Mouse (Mus musculus): ENCODE measurements around the gene Pigq. TPM values are rescaled to one million over a fixed set of nuclear protein-coding genes. Genes with fewer than 3 reads are reported as not detected.

Pigq gene
- polyA plus RNA-seq, 1 experiment from 2014 or later, result 51.7 TPM

DNA sequence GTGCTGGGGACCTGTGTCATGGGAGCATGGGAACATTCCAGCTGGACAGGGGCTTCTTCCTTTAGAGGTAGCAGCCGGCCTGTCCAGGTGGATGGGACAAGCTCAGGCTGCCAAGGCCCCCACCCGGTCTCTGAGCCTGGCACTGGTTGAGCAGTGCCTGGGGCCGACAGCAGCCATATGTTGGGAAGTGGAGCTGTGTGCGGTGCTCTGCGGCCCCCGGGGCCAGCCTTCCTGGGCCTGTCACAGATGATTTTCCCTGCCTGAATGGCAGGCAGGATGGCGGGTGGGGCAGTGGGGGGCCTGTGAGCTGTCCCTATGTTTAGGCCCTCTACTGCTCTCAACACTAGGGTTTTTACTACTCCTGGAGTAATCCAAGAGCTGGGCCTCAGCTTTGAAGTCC is 11.5 kb upstream of the Pigq start:
- no peak for ATAC-seq (replicated peaks)
- Histone ChIP-seq H3K9me3 (no peaks in the 10 kb centered on the region), H3K4me1 (peaks cover 10% of the 10 kb centered on the region), H3K4me2 (replicated peaks) (no peak overlapping the region), H3K27ac (replicated peaks) (no peak overlapping the region), H3K4me3 (no peak overlapping the region), H3K36me3 (peaks cover 14% of the 10 kb centered on the region; the same call in 1 of the 2 replicates), H3K9ac (replicated peaks) (no peak overlapping the region), H3K27me3 (peaks cover 25% of the 10 kb centered on the region)
- 61% methylated on average over 7 of the region's 7 CpGs for WGBS

DNA sequence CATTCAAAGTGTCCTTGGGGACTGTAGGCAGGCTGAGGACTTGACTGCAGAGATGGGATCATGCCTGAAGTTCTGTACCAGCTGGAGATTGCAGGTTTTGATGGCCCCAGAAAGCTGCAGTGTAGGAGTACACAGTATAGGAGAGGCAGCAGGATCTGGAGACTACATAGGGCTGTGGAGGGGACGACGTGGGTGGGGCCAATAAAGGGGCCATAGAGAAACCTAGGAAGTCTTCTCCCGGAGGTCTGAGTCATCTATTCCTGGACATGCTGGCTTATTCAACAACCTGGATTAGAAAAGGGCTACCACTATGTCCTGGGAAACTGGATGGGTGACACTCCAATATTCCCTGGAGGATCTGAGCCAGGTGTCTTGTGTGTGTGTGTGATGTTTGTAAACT is 11.0 kb upstream of the Pigq start:
- ATAC-seq (replicated peaks), result no peak
- Histone ChIP-seq H3K4me3 (no peak overlapping the region), H3K27ac (replicated peaks) (no peak overlapping the region), H3K27me3 (peaks cover 30% of the 10 kb centered on the region), H3K4me1 (peaks cover 12% of the 10 kb centered on the region), H3K9me3 (no peaks in the 10 kb centered on the region), H3K9ac (replicated peaks) (no peak overlapping the region), H3K36me3 (peaks cover 12% of the 10 kb centered on the region; the same call in 1 of the 2 replicates), H3K4me2 (replicated peaks) (no peak overlapping the region)
- WGBS, result 89% methylated on average over 3 of the region's 3 CpGs

DNA sequence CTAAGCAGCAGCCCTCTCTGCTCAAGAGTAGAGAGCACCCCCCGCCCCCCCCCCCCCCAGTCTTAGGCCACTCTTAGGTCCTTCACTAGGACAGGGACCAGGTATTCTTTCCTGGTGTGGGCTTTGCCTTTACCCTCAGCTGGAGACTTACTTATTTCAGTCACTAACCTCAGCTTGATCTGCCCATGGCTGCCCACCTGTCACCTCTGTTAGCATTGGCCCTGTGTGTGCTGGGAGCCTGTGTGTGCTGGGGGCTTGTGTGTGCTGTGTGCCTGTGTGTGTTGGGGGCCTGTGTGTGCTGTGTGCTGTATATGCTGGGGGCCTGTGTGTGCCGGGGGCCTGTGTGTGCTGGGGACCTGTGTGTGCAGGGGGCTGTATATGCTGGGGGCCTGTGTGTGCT is 9.9 kb upstream of the Pigq start:
- 96% methylated on average over 2 of the region's 2 CpGs for WGBS
- no peaks in the 10 kb centered on the region for H3K9me3 ChIP-seq
- no peak for ATAC-seq (replicated peaks)

DNA sequence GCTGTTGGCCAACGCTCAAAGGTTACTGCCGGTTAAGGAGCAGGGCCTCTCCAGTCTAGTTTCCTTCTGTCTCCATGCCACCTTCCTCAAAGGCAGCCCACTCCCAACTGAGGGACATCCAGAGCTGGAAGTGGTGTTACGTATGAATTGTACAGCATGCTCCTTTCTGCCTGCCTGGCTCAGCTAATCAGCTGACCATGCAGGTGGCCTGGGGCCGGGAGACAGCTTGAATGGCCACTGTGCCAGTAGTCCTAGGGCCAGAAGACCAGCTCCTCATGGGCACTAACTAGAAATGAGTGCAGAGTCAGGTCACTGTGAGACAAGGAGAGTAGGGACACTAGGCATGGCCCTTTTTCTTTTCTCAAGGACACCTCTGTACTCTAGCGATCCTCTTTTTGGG is 8.4 kb upstream of the Pigq start:
- H3K4me1 ChIP-seq, result peaks cover 12% of the 10 kb centered on the region
- H3K9me3 ChIP-seq, result no peaks in the 10 kb centered on the region
- 69% methylated on average over 5 of the region's 5 CpGs for WGBS
- ATAC-seq (replicated peaks), result no peak
- H3K27ac ChIP-seq (replicated peaks), result no peak overlapping the region
- H3K4me3 ChIP-seq, result no peak overlapping the region
- no peak overlapping the region for H3K9ac ChIP-seq (replicated peaks)
- no peaks in the 10 kb centered on the region for H3K36me3 ChIP-seq
- peaks cover 38% of the 10 kb centered on the region for H3K27me3 ChIP-seq
- H3K4me2 ChIP-seq (replicated peaks), result no peak overlapping the region

More for the DNA sequence above, 9.9 kb upstream of the Pigq start:
- Histone ChIP-seq H3K36me3 (peaks cover 5% of the 10 kb centered on the region; the same call in 1 of the 2 replicates), H3K27ac (replicated peaks) (no peak overlapping the region), H3K4me2 (replicated peaks) (no peak overlapping the region), H3K27me3 (peaks cover 38% of the 10 kb centered on the region), H3K9ac (replicated peaks) (no peak overlapping the region), H3K4me1 (peaks cover 12% of the 10 kb centered on the region), H3K4me3 (no peak overlapping the region)

DNA sequence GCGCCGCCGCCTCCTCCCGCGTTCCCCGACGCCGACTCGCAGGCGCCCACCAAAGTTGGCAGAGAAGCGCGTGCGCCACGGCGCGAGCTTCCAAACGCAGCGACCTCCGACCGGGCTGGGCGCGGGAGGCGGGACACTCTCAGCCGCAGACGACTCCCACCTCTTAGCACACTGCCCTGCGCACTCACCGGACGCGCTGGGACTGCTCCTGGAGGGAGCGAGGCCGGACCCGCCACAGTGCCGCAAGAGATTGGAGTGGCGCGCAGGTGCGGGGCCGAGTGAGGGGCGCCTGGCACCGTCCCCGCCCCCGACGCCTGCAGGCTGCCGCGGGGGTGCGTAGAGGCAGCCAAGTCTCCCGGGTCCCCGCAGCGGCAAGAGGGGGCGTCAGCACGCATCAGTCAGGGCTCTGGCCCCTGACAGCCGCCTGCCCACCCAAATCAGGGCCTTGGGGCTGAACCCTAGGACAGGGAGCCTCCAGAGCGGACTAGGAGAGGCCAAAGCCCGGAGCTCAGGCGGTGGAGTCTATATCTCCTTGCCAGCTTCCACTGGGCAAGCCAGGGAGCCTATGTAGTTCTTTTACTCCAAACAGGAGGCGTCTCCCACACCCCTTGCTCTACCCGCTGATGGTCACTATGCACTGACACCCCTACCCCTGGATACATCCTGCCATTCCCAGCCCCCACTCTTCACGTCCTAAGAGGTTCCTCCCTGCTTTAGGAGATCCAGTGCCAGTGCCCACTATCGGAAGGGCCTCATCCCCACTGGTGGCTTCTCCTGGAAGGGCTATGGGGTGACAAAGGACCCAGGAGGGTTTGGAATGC is 7.3 kb upstream of the Pigq start, which contains the start of gene A930017K11Rik:
A930017K11Rik (minus strand) TSS at position 763 of the 821 bp plus-strand sequence.
- H3K4me1 ChIP-seq, result peaks cover 12% of the 10 kb centered on the region
- H3K9ac ChIP-seq (replicated peaks), result no peak within 1 kb of the TSS
- H3K27me3 ChIP-seq, result peaks cover 38% of the 10 kb centered on the region
- H3K9me3 ChIP-seq, result no peaks in the 10 kb centered on the region
- no peak within 1 kb of the TSS for H3K27ac ChIP-seq (replicated peaks)
- H3K36me3 ChIP-seq, result no peaks in the 10 kb centered on the region
- no peak for ATAC-seq (replicated peaks)
- 1% methylated on average over 58 of the region's 58 CpGs for WGBS
- peak within 1 kb of the TSS; percentile 32 for H3K4me3 ChIP-seq
- peak within 1 kb of the TSS; percentile 49 for H3K4me2 ChIP-seq (replicated peaks)

DNA sequence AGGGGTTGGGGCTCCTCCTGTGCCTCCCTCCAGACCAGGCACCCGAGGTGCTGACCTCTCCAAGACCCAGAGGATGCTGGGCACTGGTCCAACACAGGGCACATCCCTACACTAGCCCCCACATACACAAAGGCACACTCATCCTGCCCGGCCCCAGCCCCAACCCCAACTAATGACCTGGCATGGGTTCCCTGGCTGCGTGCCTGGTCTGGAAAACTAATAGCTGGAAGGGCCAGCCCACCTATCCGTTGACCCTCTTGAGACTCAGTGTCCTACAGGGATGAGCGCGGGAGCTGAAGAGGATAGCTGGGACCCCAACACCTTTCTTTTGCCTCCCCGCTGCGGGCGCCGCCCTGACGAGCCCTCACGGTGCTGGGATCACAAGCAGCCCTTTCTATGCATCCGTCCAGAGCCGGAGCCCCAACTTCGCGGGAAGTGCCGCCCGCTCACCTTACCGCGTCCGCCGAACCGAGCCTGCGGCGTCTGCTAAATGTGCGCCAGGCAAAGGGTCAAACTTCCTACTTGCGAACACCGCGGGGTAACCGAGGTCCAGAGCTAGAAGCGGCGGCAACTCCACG is 6.6 kb upstream of the Pigq start:
- Histone ChIP-seq H3K27ac (replicated peaks) (no peak overlapping the region), H3K36me3 (no peaks in the 10 kb centered on the region), H3K4me2 (replicated peaks) (peak overlapping the region; percentile 49), H3K4me1 (peaks cover 12% of the 10 kb centered on the region), H3K9me3 (no peaks in the 10 kb centered on the region), H3K9ac (replicated peaks) (no peak overlapping the region), H3K27me3 (peaks cover 38% of the 10 kb centered on the region), H3K4me3 (peak overlapping the region; percentile 32)
- under 1% methylated on average over 33 of the region's 33 CpGs for WGBS
- no peak for ATAC-seq (replicated peaks)

DNA sequence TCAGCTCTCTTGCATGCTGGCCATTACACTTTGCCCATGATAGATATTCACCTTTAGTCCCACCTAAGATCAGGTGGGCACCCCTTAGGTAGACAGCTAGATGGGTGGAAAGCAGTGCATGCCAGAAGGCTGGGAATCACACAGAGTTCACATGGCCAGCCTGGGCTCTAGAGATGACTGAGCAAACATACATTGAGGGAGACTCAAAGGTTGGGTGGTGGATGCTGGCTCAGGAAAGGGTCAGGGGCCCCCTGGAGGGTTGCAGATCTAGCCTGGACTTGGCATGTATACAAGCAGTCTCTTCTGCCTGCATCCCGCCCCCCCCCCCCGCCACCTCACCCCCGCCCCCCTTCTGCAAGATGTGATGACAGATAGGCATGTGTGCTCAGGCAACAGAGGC is 6.0 kb upstream of the Pigq start:
- WGBS, result 0% methylated on average over 1 of the region's 3 CpGs
- H3K9ac ChIP-seq (replicated peaks), result no peak overlapping the region
- H3K27me3 ChIP-seq, result peaks cover 38% of the 10 kb centered on the region
- H3K4me3 ChIP-seq, result no peak overlapping the region
- peaks cover 12% of the 10 kb centered on the region for H3K4me1 ChIP-seq
- H3K9me3 ChIP-seq, result no peaks in the 10 kb centered on the region
- no peak for ATAC-seq (replicated peaks)
- H3K36me3 ChIP-seq, result no peaks in the 10 kb centered on the region
- H3K4me2 ChIP-seq (replicated peaks), result no peak overlapping the region
- H3K27ac ChIP-seq (replicated peaks), result no peak overlapping the region

DNA sequence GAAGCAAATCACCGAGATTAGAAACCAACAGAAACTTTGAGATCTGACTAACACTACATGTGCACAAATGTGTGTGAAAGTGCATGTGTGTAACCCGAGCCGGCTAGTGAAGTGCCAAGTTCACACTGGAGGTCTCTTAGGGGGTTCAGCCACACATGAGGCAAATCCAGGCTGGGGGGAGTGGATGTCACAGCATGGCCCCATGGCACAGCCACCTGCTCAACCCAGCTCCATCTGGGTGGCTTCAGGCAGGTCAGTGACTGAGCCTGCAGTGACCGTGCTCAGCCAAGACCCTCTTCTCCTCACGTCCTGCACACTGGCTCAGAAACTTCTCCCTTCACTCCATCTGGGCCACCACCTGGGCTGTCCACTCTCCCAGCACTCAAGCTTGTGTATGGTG is 5.2 kb upstream of the Pigq start:
- no peak overlapping the region for H3K4me2 ChIP-seq (replicated peaks)
- H3K36me3 ChIP-seq, result no peaks in the 10 kb centered on the region
- 83% methylated on average over 5 of the region's 5 CpGs for WGBS
- H3K4me3 ChIP-seq, result no peak overlapping the region
- H3K27ac ChIP-seq (replicated peaks), result no peak overlapping the region
- H3K4me1 ChIP-seq, result peaks cover 12% of the 10 kb centered on the region
- H3K9me3 ChIP-seq, result no peaks in the 10 kb centered on the region
- peaks cover 38% of the 10 kb centered on the region for H3K27me3 ChIP-seq
- no peak overlapping the region for H3K9ac ChIP-seq (replicated peaks)
- ATAC-seq (replicated peaks), result no peak

DNA sequence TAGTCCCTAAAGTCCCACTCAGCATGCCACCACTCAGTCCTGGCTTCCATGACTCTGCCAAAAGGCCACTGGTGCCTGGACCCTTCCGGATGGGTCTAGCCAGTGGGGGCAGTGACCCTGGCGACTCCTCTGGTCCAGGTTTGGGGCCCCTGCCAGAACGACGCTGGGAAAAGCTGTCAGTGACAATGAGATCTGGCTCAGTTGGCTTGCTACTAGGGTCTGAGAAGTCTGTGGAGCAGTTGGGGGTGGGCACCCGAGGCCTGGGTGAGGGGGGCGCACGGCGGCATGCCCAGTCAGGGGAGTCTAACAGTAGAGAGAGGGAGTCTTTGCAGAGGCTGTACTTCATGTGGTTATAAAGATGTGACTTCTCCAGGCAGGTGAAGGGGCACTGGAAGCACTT is 3.3 kb upstream of the Pigq start:
- ATAC-seq (replicated peaks), result no peak
- Histone ChIP-seq H3K36me3 (no peaks in the 10 kb centered on the region), H3K4me2 (replicated peaks) (no peak overlapping the region), H3K27ac (replicated peaks) (no peak overlapping the region), H3K9ac (replicated peaks) (no peak overlapping the region), H3K27me3 (peaks cover 32% of the 10 kb centered on the region), H3K9me3 (no peaks in the 10 kb centered on the region), H3K4me3 (no peak overlapping the region), H3K4me1 (peaks cover 12% of the 10 kb centered on the region)
- 80% methylated on average over 8 of the region's 8 CpGs for WGBS

DNA sequence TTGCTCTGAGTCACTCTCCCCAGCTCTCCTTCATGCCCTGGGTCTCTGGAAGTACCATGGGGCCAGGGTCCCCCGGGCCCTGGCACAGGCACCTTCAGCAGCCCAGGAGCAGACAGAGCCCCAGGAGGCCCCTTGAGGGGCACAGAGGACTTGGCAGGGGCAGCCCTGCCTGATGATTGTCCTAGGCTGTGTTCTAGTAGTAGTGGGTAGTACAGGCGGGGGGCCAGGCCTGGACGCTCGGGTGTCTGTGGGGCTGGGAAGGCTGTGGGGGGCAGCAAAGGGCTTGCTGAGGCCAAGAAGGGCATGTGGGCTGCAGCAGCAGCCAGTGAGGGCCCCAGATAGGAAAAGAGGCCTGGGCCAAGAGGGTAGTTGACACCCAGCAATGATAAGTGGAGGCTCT is 2.8 kb upstream of the Pigq start:
- WGBS, result 84% methylated on average over 4 of the region's 4 CpGs

DNA sequence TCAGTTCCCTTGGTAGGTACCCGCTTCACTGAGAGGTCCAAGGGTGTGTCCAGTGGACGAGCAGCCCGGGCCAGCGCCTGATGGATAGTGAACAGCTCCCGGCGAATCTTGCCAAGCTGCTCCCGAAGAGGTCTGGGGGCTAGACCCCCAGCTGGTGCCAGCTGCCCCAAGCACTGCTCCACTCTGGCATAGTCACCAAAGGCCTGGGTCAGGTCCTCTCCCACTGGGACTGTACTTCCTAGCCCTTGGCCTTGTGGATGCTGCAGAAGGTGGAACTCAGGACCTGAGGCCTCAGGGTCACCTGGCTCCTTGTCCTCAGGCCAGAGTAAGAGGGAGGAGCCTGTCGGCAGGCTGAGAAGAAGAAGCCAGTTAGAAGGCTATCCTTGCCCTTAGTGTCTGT is 2.2 kb upstream of the Pigq start:
- 89% methylated on average over 8 of the region's 8 CpGs for WGBS
- Histone ChIP-seq H3K4me2 (replicated peaks) (no peak overlapping the region), H3K36me3 (no peaks in the 10 kb centered on the region), H3K4me1 (peaks cover 13% of the 10 kb centered on the region), H3K27ac (replicated peaks) (no peak overlapping the region), H3K9ac (replicated peaks) (no peak overlapping the region), H3K27me3 (peaks cover 20% of the 10 kb centered on the region), H3K9me3 (no peaks in the 10 kb centered on the region), H3K4me3 (no peak overlapping the region)
- no peak for ATAC-seq (replicated peaks)

More for the DNA sequence above, 2.8 kb upstream of the Pigq start:
- peaks cover 12% of the 10 kb centered on the region for H3K4me1 ChIP-seq
- no peak overlapping the region for H3K4me3 ChIP-seq
- no peaks in the 10 kb centered on the region for H3K9me3 ChIP-seq
- ATAC-seq (replicated peaks), result no peak
- H3K4me2 ChIP-seq (replicated peaks), result no peak overlapping the region
- peaks cover 27% of the 10 kb centered on the region for H3K27me3 ChIP-seq
- H3K9ac ChIP-seq (replicated peaks), result no peak overlapping the region
- H3K27ac ChIP-seq (replicated peaks), result no peak overlapping the region
- H3K36me3 ChIP-seq, result no peaks in the 10 kb centered on the region

DNA sequence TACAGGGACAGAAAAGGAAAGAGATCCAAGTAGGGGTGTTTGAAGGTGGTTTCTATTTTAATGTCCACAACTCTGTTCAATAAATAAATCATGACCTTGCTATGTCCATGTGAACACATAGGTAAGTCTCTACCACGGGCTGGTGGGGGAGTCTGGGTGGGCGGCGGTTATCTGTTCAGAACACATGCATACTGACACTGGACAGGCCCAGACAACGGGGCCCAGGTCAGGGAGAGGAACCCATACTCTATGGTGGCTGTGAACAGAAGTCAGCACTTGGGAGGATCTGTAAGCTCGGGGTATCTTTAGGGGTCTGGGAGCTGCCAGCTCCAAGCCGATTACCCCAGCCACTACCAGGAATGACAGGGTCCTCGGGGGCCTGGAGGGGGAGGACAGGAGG is 1.6 kb upstream of the Pigq start:
- no peaks in the 10 kb centered on the region for H3K36me3 ChIP-seq
- H3K27ac ChIP-seq (replicated peaks), result no peak overlapping the region
- no peaks in the 10 kb centered on the region for H3K9me3 ChIP-seq
- no peak overlapping the region for H3K9ac ChIP-seq (replicated peaks)
- H3K27me3 ChIP-seq, result peaks cover 15% of the 10 kb centered on the region
- H3K4me2 ChIP-seq (replicated peaks), result no peak overlapping the region
- peaks cover 10% of the 10 kb centered on the region for H3K4me1 ChIP-seq
- H3K4me3 ChIP-seq, result no peak overlapping the region
- 82% methylated on average over 7 of the region's 7 CpGs for WGBS
- no peak for ATAC-seq (replicated peaks)
